Mouse (Mus musculus): ENCODE data around the gene Igf1. TPM values are rescaled to one million over a fixed set of nuclear protein-coding genes. Genes with fewer than 3 reads are reported as not detected.

Igf1 gene
- polyA plus RNA-seq, 1 experiment from 2014 or later: 9.0 TPM

DNA sequence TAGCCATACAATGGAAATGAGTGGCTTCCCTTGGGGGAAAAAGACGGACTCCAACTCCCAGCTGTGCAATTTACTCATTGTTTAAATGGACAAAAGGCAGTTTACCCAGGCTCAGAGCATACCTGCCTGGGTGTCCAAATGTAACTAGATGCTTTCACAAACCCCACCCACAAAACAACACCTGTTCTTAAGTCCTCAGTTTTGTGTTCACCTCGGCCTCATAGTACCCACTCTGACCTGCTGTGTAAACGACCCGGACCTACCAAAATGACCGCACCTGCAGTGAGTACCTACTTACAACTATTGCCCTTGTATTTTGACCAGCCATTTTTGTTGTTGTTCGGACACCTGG, 3.0 kb downstream of the Igf1 start:
- H3K4me1 ChIP-seq (replicated peaks): 0 out of 2 replicates have a peak, but pooled peaks cover 3% of the 10 kb centered on the region
- H3K27me3 ChIP-seq: peaks cover 36% of the 10 kb centered on the region
- peak overlapping the region; percentile 43 for H3K4me3 ChIP-seq (replicated peaks)
- H3K27ac ChIP-seq: no peak overlapping the region
- ATAC-seq (ENCODE audit: low read depth) (no peak), DNase-seq (no peak)
- H3K4me2 ChIP-seq: peak overlapping the region; percentile 51
- H3K9ac ChIP-seq: no peak overlapping the region
- no peaks in the 10 kb centered on the region for H3K36me3 ChIP-seq
- no peaks in the 10 kb centered on the region for H3K9me3 ChIP-seq (replicated peaks)
- 62% methylated on average over 6 of the region's 6 CpGs for WGBS (ENCODE audit: insufficient replicate concordance)

DNA sequence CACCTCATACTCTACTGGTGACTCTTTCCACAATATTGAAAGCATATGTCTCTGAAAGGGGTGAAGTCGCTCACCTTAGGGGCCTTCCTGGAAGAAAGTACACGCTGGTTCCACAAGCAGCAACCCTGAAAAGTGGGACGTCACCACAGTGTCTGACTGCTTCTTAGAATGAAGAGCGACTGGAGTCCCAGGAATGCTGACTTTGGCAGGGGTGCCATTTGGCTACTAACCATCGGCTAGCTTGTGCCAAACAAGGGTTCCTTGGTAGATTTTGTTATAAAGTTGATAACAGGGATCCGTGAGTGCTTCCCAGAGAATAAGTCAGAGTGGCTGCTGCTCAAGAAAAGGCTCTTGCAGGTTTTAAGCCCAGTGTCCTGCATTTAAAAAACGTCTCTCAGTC, 4.8 kb downstream of the Igf1 start:
- WGBS (ENCODE audit: insufficient replicate concordance): 45% methylated on average over 7 of the region's 7 CpGs
- Histone ChIP-seq H3K4me1 (replicated peaks) (0 out of 2 replicates have a peak, but pooled peaks cover 3% of the 10 kb centered on the region), H3K4me2 (no peak overlapping the region), H3K36me3 (no peaks in the 10 kb centered on the region), H3K27me3 (peaks cover 32% of the 10 kb centered on the region), H3K4me3 (replicated peaks) (no peak overlapping the region), H3K27ac (no peak overlapping the region), H3K9ac (no peak overlapping the region), H3K9me3 (replicated peaks) (no peaks in the 10 kb centered on the region)
- DNase-seq: no peak
- ATAC-seq (ENCODE audit: low read depth): no peak

- WGBS (ENCODE audit: insufficient replicate concordance): 45% methylated on average over 4 of the region's 4 CpGs
- no peak overlapping the region for H3K9ac ChIP-seq
- ATAC-seq (ENCODE audit: low read depth): no peak
- 0 out of 2 replicates have a peak, but pooled peaks cover 2% of the 10 kb centered on the region for H3K4me1 ChIP-seq (replicated peaks)
- no peak overlapping the region for H3K4me2 ChIP-seq
- H3K4me3 ChIP-seq (replicated peaks): no peak overlapping the region
- H3K27me3 ChIP-seq: peaks cover 28% of the 10 kb centered on the region
- no peaks in the 10 kb centered on the region for H3K9me3 ChIP-seq (replicated peaks)
- H3K36me3 ChIP-seq: no peaks in the 10 kb centered on the region
- no peak overlapping the region for H3K27ac ChIP-seq
- no peak for DNase-seq
Observed at GRCm38 (mm10) chr10:87863326-87863725, 5.3 kb downstream of the Igf1 start.

DNA sequence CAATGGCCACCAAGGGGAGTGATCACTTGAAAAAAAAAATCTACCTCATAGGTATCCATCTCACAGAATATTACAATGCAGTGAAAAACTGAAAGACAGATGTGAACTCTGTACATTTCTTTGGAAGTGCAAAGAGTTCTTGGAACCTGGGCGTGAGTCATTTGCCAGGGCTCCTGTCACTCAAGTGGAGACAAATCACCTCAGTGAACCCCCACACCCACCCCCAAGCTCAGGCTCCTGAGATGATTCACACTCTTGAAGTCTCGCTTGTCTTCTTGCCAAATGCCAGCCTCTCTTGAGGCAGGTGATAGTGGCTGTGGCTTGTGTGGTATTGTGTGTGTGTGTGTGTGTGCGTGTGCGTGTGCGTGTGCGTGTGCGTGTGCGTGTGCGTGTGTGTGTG, 7.6 kb downstream of the Igf1 start:
- H3K9ac ChIP-seq: no peak overlapping the region
- no peak for ATAC-seq (ENCODE audit: low read depth)
- WGBS (ENCODE audit: insufficient replicate concordance): 81% methylated on average over 9 of the region's 9 CpGs
- no peak overlapping the region for H3K4me3 ChIP-seq (replicated peaks)
- H3K36me3 ChIP-seq: no peaks in the 10 kb centered on the region
- no peak for DNase-seq
- H3K27ac ChIP-seq: no peak overlapping the region
- H3K4me1 ChIP-seq (replicated peaks): no peaks in the 10 kb centered on the region
- H3K27me3 ChIP-seq: peaks cover 8% of the 10 kb centered on the region
- H3K9me3 ChIP-seq (replicated peaks): no peaks in the 10 kb centered on the region
- H3K4me2 ChIP-seq: no peak overlapping the region

- no peaks in the 10 kb centered on the region for H3K4me1 ChIP-seq (replicated peaks)
- no peak overlapping the region for H3K9ac ChIP-seq
- no peaks in the 10 kb centered on the region for H3K36me3 ChIP-seq
- DNase-seq: no peak
- no peak overlapping the region for H3K27ac ChIP-seq
- no peak for ATAC-seq (ENCODE audit: low read depth)
- H3K27me3 ChIP-seq: 0 out of 2 replicates have a peak, but pooled peaks cover under 1% of the 10 kb centered on the region
- H3K9me3 ChIP-seq (replicated peaks): no peaks in the 10 kb centered on the region
- WGBS (ENCODE audit: insufficient replicate concordance): 57% methylated on average over 8 of the region's 8 CpGs
- H3K4me3 ChIP-seq (replicated peaks): no peak overlapping the region
- no peak overlapping the region for H3K4me2 ChIP-seq
Observed at GRCm38 (mm10) chr10:87866448-87866847, 8.4 kb downstream of the Igf1 start.

GRCm38 (mm10) chr10:87867217-87867616, 9.2 kb downstream of the Igf1 start:
- DNase-seq (no peak), ATAC-seq (ENCODE audit: low read depth) (no peak)
- no peak overlapping the region for H3K4me2 ChIP-seq
- H3K9me3 ChIP-seq (replicated peaks): no peaks in the 10 kb centered on the region
- H3K4me1 ChIP-seq (replicated peaks): no peaks in the 10 kb centered on the region
- H3K27ac ChIP-seq: no peak overlapping the region
- WGBS (ENCODE audit: insufficient replicate concordance): 53% methylated on average over 2 of the region's 2 CpGs
- no peak overlapping the region for H3K4me3 ChIP-seq (replicated peaks)
- H3K36me3 ChIP-seq: no peaks in the 10 kb centered on the region
- no peak overlapping the region for H3K9ac ChIP-seq
- no peaks in the 10 kb centered on the region for H3K27me3 ChIP-seq

- H3K4me1 ChIP-seq (replicated peaks): no peaks in the 10 kb centered on the region
- H3K4me2 ChIP-seq: no peak overlapping the region
- H3K36me3 ChIP-seq: no peaks in the 10 kb centered on the region
- no peak overlapping the region for H3K4me3 ChIP-seq (replicated peaks)
- no peak for DNase-seq
- no peak overlapping the region for H3K27ac ChIP-seq
- no peaks in the 10 kb centered on the region for H3K9me3 ChIP-seq (replicated peaks)
- no peaks in the 10 kb centered on the region for H3K27me3 ChIP-seq
- WGBS (ENCODE audit: insufficient replicate concordance): 57% methylated on average over 4 of the region's 4 CpGs
- no peak for ATAC-seq (ENCODE audit: low read depth)
- no peak overlapping the region for H3K9ac ChIP-seq
Observed at GRCm38 (mm10) chr10:87867631-87868030, 9.6 kb downstream of the Igf1 start.

- H3K27ac ChIP-seq: no peak overlapping the region
- no peak overlapping the region for H3K4me3 ChIP-seq (replicated peaks)
- 67% methylated on average over 9 of the region's 9 CpGs for whole genome bisulfite sequencing (ENCODE audit: insufficient replicate concordance)
- no peaks in the 10 kb centered on the region for H3K4me1 ChIP-seq (replicated peaks)
- H3K4me2 ChIP-seq: no peak overlapping the region
- H3K36me3 ChIP-seq: no peaks in the 10 kb centered on the region
- DNase-seq (no peak), ATAC-seq (ENCODE audit: low read depth) (no peak)
- H3K9ac ChIP-seq: no peak overlapping the region
- no peaks in the 10 kb centered on the region for H3K27me3 ChIP-seq
- no peaks in the 10 kb centered on the region for H3K9me3 ChIP-seq (replicated peaks)
Observed at GRCm38 (mm10) chr10:87868349-87869053, 10.4 kb downstream of the Igf1 start.

DNA sequence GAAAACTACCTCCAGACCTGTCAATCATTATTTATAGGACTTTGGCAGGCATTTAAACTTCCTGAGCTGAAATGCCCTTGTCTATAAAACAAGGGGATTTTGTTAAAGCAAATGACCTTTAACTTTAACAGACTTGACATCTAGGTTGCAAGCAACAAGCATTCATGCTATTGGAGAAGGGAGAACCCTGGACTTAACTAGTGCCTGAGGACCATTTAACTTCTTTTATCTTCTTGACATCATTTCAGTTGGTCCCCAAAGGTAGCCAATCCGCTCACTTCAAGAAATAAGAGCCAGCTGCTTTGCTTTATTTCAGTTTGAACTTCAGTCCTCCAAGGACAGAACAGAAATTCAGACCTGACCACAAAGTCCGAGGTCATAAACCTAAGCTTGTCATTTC, 11.1 kb downstream of the Igf1 start:
- Histone ChIP-seq H3K4me1 (replicated peaks) (no peaks in the 10 kb centered on the region), H3K9ac (no peak overlapping the region), H3K27ac (no peak overlapping the region), H3K36me3 (no peaks in the 10 kb centered on the region), H3K4me2 (no peak overlapping the region), H3K4me3 (replicated peaks) (no peak overlapping the region), H3K9me3 (replicated peaks) (no peaks in the 10 kb centered on the region), H3K27me3 (no peaks in the 10 kb centered on the region)
- DNase-seq: no peak
- 44% methylated on average over 2 of the region's 2 CpGs for WGBS (ENCODE audit: insufficient replicate concordance)
- ATAC-seq (ENCODE audit: low read depth): no peak

GRCm38 (mm10) chr10:87869691-87870090, 11.6 kb downstream of the Igf1 start:
- Histone ChIP-seq H3K4me3 (replicated peaks) (no peak overlapping the region), H3K4me2 (no peak overlapping the region), H3K36me3 (no peaks in the 10 kb centered on the region), H3K27ac (no peak overlapping the region), H3K9me3 (replicated peaks) (no peaks in the 10 kb centered on the region), H3K4me1 (replicated peaks) (no peaks in the 10 kb centered on the region), H3K9ac (no peak overlapping the region), H3K27me3 (no peaks in the 10 kb centered on the region)
- 51% methylated on average over 1 of the region's 1 CpGs for WGBS (ENCODE audit: insufficient replicate concordance)
- DNase-seq: no peak
- ATAC-seq (ENCODE audit: low read depth): no peak

DNA sequence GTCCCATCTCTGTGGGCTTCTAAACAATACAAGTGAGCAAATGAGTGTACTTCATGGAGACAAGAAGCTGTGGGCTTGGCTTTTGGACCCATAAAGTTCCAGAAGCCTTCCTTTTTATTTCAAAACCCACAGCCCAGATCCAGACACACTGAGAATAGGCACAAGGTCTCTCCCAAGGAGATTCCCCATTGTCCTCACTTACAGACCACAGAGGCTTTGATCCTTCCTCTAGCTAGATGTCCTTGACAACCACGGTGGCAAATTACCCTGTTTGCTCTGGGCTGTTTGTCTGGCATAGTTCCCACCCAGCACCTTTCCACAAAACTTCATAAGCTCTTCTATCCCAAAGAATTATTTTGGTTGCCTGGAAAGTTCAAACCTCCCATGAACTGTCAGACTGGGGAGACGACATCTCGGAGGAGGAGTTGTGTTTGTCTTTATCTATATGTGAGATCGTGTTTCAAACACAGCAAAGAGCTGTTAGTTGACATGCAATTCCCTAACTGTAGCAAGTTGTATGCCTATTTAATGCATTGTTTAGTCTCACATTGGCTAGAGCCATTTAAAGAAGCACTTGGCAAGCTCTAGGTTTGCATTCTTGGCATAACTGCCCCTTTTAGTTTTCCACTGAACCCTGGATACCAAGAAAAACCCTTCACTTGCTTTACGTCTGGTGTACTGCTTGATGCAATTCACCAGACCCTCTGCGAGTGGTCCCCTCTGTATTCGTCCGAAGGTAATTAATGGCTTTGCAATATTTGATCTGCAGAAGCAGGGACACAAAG, 14.0 kb downstream of the Igf1 start:
- no peak overlapping the region for H3K27ac ChIP-seq
- H3K4me3 ChIP-seq (replicated peaks): no peak overlapping the region
- 50% methylated on average over 8 of the region's 8 CpGs for WGBS (ENCODE audit: insufficient replicate concordance)
- H3K36me3 ChIP-seq: no peaks in the 10 kb centered on the region
- ATAC-seq (ENCODE audit: low read depth): no peak
- DNase-seq: no peak
- H3K9me3 ChIP-seq (replicated peaks): no peaks in the 10 kb centered on the region
- no peaks in the 10 kb centered on the region for H3K4me1 ChIP-seq (replicated peaks)
- H3K4me2 ChIP-seq: no peak overlapping the region
- no peak overlapping the region for H3K9ac ChIP-seq
- no peaks in the 10 kb centered on the region for H3K27me3 ChIP-seq

DNA sequence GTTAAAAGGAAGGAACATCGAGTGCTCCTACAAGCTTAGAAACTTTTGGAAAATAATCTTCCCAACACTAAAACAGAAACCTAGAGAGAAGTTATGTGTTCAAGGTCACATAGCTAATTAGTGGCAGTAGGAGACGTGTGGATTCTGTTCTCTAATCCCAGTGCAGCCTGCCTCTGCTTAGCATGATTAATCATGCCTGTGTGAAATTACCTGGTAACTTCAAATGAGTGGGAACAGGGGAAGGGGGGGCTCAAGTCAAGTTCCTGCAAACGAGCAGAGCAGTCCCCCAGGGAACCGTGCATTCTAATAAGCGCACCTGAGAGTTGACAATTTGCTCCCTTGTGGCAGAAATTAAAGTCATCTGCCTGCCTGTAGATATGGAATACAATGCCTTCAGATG, 14.8 kb downstream of the Igf1 start:
- H3K4me3 ChIP-seq (replicated peaks): no peak overlapping the region
- no peaks in the 10 kb centered on the region for H3K4me1 ChIP-seq (replicated peaks)
- WGBS (ENCODE audit: insufficient replicate concordance): 62% methylated on average over 5 of the region's 5 CpGs
- no peak overlapping the region for H3K27ac ChIP-seq
- no peaks in the 10 kb centered on the region for H3K27me3 ChIP-seq
- H3K9me3 ChIP-seq (replicated peaks): no peaks in the 10 kb centered on the region
- ATAC-seq (ENCODE audit: low read depth): no peak
- no peaks in the 10 kb centered on the region for H3K36me3 ChIP-seq
- no peak overlapping the region for H3K4me2 ChIP-seq
- no peak overlapping the region for H3K9ac ChIP-seq
- no peak for DNase-seq
